ENCODE assay signal across 11 mouse cellular contexts in genomic region chr12:51058104-51058503, GRCm38 (mm10).
DNase-seq lines count a peak whose midpoint lies in the region; ATAC-seq and TF ChIP-seq lines count a peak whose summit lies in the region.
"Had no signal": no experiment of that assay in that cellular context is flagged by ENCODE, and none has a peak within 500 bp of the region (broad histone marks: within the 10 kb centered on the region; RNA-seq: fewer than 3 reads in every experiment).

No protein-coding gene starts in this region.

- H3K79me2 ChIP-seq in myocyte (ENCODE audit: control insufficient read depth, insufficient read depth): no peaks in the 10 kb centered on the region

- no peak overlapping the region for H3ac ChIP-seq in myocyte (ENCODE audit: control insufficient read depth, insufficient read length)

- peak overlapping the region; percentile 45; the same call in 1 of the 2 replicates for H3K4me3 ChIP-seq in heart, embryonic 15.5 days
- no peak overlapping the region for H3K4me3 ChIP-seq in limb, embryonic 12.5 days (replicated peaks)
- no peak overlapping the region for H3K4me3 ChIP-seq in limb, embryonic 10.5 days
- H3K4me3 ChIP-seq in hindbrain, embryonic 13.5 days: no peak overlapping the region
- no peak overlapping the region for H3K4me3 ChIP-seq in myocyte
- H3K4me3 ChIP-seq: embryonic facial prominence, embryonic 13.5 days had no signal

- TF ChIP-seq POLR2A in myocyte (IDR thresholded peaks at IDR 0.05; ENCODE audit: insufficient read length, low read depth): no peak

- no peak for DNase-seq in heart, postnatal 14 days
- no peak for DNase-seq in limb, embryonic 10.5 days (ENCODE audit: low spot score)
- no peak for DNase-seq in c-Kit-positive CD71-positive TER-119-positive erythroid progenitor cells, embryonic 14.5 days (ENCODE audit: low spot score)
- no peak for DNase-seq in thymus, postnatal 0 days (ENCODE audit: low spot score)
- DNase-seq: adrenal gland, postnatal 36 days; thymus, postnatal 14 days had no signal

- no peaks in the 10 kb centered on the region for H3K36me3 ChIP-seq in heart, embryonic 15.5 days
- H3K36me3 ChIP-seq in limb, embryonic 12.5 days: no peaks in the 10 kb centered on the region
- H3K36me3 ChIP-seq in limb, embryonic 10.5 days: no peaks in the 10 kb centered on the region
- H3K36me3 ChIP-seq in hindbrain, embryonic 13.5 days: no peaks in the 10 kb centered on the region
- no peaks in the 10 kb centered on the region for H3K36me3 ChIP-seq in myocyte (ENCODE audit: control insufficient read depth, insufficient read depth)
- H3K36me3 ChIP-seq: embryonic facial prominence, embryonic 13.5 days had no signal

- H3K4me2 ChIP-seq in heart, embryonic 15.5 days: peak overlapping the region; percentile 64
- H3K4me2 ChIP-seq in limb, embryonic 12.5 days: peak overlapping the region; percentile 44
- H3K4me2 ChIP-seq in hindbrain, embryonic 13.5 days: peak overlapping the region; percentile 30; the same call in 1 of the 2 replicates
- H3K4me2 ChIP-seq in myocyte (ENCODE audit: low read depth): peak overlapping the region; percentile 12

- peak overlapping the region; percentile 62; the same call in 1 of the 2 replicates for H3K27ac ChIP-seq in heart, embryonic 15.5 days
- no peak overlapping the region for H3K27ac ChIP-seq in limb, embryonic 12.5 days
- H3K27ac ChIP-seq in limb, embryonic 10.5 days: no peak overlapping the region
- peak overlapping the region; percentile 23; the same call in 1 of the 2 replicates for H3K27ac ChIP-seq in hindbrain, embryonic 13.5 days

- 45% methylated on average over 10 of the region's 10 CpGs for WGBS in heart, embryonic 15.5 days
- WGBS in limb, embryonic 12.5 days: 31% methylated on average over 10 of the region's 10 CpGs
- WGBS in limb, embryonic 10.5 days: 46% methylated on average over 10 of the region's 10 CpGs
- WGBS in hindbrain, embryonic 13.5 days: 71% methylated on average over 10 of the region's 10 CpGs

- H3K9me3 ChIP-seq in heart, embryonic 15.5 days (replicated peaks): no peaks in the 10 kb centered on the region
- no peaks in the 10 kb centered on the region for H3K9me3 ChIP-seq in limb, embryonic 12.5 days
- no peaks in the 10 kb centered on the region for H3K9me3 ChIP-seq in limb, embryonic 10.5 days (replicated peaks)
- H3K9me3 ChIP-seq in hindbrain, embryonic 13.5 days: no peaks in the 10 kb centered on the region
- H3K9me3 ChIP-seq: embryonic facial prominence, embryonic 13.5 days had no signal

- H3K4me1 ChIP-seq in heart, embryonic 15.5 days (replicated peaks): peaks cover 5% of the 10 kb centered on the region; the same call in 1 of the 2 replicates
- peaks cover 8% of the 10 kb centered on the region; the same call in 1 of the 2 replicates for H3K4me1 ChIP-seq in limb, embryonic 12.5 days (replicated peaks)
- peaks cover 6% of the 10 kb centered on the region; the same call in 1 of the 2 replicates for H3K4me1 ChIP-seq in limb, embryonic 10.5 days
- no peaks in the 10 kb centered on the region for H3K4me1 ChIP-seq in hindbrain, embryonic 13.5 days (replicated peaks)

- intact Hi-C loops in heart, postnatal 14 days (cut with DNase I): no loop called here

- 0 out of 2 replicates have a peak overlapping the region, but pooled peaks have one; percentile 52 for H3K9ac ChIP-seq in heart, embryonic 15.5 days
- no peak overlapping the region for H3K9ac ChIP-seq in limb, embryonic 12.5 days (replicated peaks)
- H3K9ac ChIP-seq in hindbrain, embryonic 13.5 days: no peak overlapping the region
- H3K9ac ChIP-seq: embryonic facial prominence, embryonic 13.5 days had no signal

- no peaks in the 10 kb centered on the region for H3K27me3 ChIP-seq in heart, embryonic 15.5 days
- 0 out of 2 replicates have a peak, but pooled peaks cover 4% of the 10 kb centered on the region for H3K27me3 ChIP-seq in limb, embryonic 12.5 days
- H3K27me3 ChIP-seq in limb, embryonic 10.5 days (ENCODE audit: low read depth, poor library complexity, severe bottlenecking): no peaks in the 10 kb centered on the region
- no peaks in the 10 kb centered on the region for H3K27me3 ChIP-seq in hindbrain, embryonic 13.5 days
- H3K27me3 ChIP-seq in myocyte (ENCODE audit: control insufficient read depth, insufficient read depth, insufficient read length): no peaks in the 10 kb centered on the region
- H3K27me3 ChIP-seq: embryonic facial prominence, embryonic 13.5 days had no signal

- no peak for ATAC-seq in heart, embryonic 15.5 days (replicated peaks; ENCODE audit: insufficient number of reproducible peaks, insufficient read depth, low FRiP score, low read depth)
- ATAC-seq in limb, embryonic 12.5 days (ENCODE audit: insufficient number of reproducible peaks, insufficient read depth, low FRiP score, low TSS enrichment, low read depth): no peak
- no peak for ATAC-seq in hindbrain, embryonic 13.5 days (ENCODE audit: low FRiP score)

TF ChIP-seq in myocyte, 11 proteins besides CTCF, POLR2A, EP300 and RAD21:
- no peak for TF ChIP-seq TCF12 (IDR thresholded peaks at IDR 0.05; ENCODE audit: insufficient read depth, poor library complexity, severe bottlenecking)
- TF ChIP-seq E2F4 (IDR thresholded peaks at IDR 0.05; ENCODE audit: insufficient read depth): no peak
- TF ChIP-seq TCF3 (IDR thresholded peaks at IDR 0.05; ENCODE audit: insufficient read length, low read depth): no peak
- TF ChIP-seq POLR2AphosphoS2 (IDR thresholded peaks at IDR 0.05; ENCODE audit: insufficient read length, low read depth): no peak
- no peak for TF ChIP-seq MYOG (IDR thresholded peaks at IDR 0.05; ENCODE audit: control insufficient read depth in 1 of 3, insufficient read depth in 1 of 3, insufficient read length in 2 of 3, low read depth in 2 of 3)
- no peak for TF ChIP-seq MAX (IDR thresholded peaks at IDR 0.05; ENCODE audit: low read depth)
- no peak for TF ChIP-seq USF1 (IDR thresholded peaks at IDR 0.05; ENCODE audit: low read depth)
- TF ChIP-seq SRF (IDR thresholded peaks at IDR 0.05; ENCODE audit: control insufficient read depth, insufficient read length, low read depth): no peak
- TF ChIP-seq MYOD1 (IDR thresholded peaks at IDR 0.05; ENCODE audit: control insufficient read depth in 1 of 3, insufficient read length in 2 of 3, low read depth in 2 of 3): no peak
- no peak for TF ChIP-seq REST (IDR thresholded peaks at IDR 0.05; ENCODE audit: insufficient read depth, insufficient read length)
- no peak for TF ChIP-seq CEBPB (IDR thresholded peaks at IDR 0.05; ENCODE audit: insufficient read depth, poor library complexity, severe bottlenecking)
TF ChIP-seq in myocyte: peak in this region for 0.

Comparison
In these comparisons a context has a peak if more than half of its experiments do, and no peak if none do; other contexts are left out.
1. H3K27ac ChIP-seq: peak in heart, embryonic 15.5 days (single experiment) and hindbrain, embryonic 13.5 days (single experiment); none in limb, embryonic 12.5 days (single experiment) and limb, embryonic 10.5 days (single experiment).
2. H3K4me2 ChIP-seq: peak in every context shown above with its lines; median percentile 64 in heart, embryonic 15.5 days; 44 in limb, embryonic 12.5 days; 30 in hindbrain, embryonic 13.5 days; 12 in myocyte.